Mouse (Mus musculus) left cerebral cortex, postnatal 25 days (tissue): ENCODE measurements around the gene Pigk. TPM values are rescaled to one million over a fixed set of nuclear protein-coding genes. Genes with fewer than 3 reads are reported as not detected.
"Not testable (repeated sequence)": the region's sequence is repeated elsewhere in the genome, so short reads cannot be mapped to it uniquely, and the experiment has no call there.

Experiments used
- DNase-seq, 2 experiments: peaks; one replicate each; pipeline ENCODE4 v3.0.0; 2022; ENCODE audit warnings: low spot score in 2 of 2, mixed read lengths in 1 of 2
- intact Hi-C: fragments of 180-260 bp; cut with DNase I; formaldehyde crosslinking; loops from one replicate; pipeline ENCODE4 v1.15.1; 2025
- total RNA-seq, 2 experiments: library from RNA; stranded (reverse); gene quantifications; 2 replicates each; pipeline ENCODE4 v1.2.3; 2021

Pigk gene
- total RNA-seq, 2 experiments from 2014 or later, result 47.4 to 48.1 TPM

DNA sequence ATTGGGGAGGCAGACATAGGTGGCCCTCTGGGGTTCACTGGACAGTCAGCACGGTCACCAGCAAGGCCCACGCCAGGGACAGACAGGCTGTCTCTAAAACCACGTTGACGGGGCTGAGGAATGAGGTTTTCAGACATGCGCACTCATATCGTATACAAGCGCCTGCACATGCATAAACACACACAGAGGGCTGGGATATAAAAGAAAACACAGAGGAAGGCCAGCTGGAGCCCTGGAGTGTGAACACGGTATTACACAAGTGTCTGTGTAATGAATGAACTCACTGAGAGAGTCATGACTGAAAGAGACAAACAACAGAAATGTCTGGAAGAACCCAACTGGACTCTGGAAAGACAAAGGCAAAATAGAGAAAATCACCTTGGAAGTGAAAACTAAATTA, 47.8 kb downstream of the Pigk start:
- no peak for DNase-seq
- intact Hi-C loops, result no loop called here

DNA sequence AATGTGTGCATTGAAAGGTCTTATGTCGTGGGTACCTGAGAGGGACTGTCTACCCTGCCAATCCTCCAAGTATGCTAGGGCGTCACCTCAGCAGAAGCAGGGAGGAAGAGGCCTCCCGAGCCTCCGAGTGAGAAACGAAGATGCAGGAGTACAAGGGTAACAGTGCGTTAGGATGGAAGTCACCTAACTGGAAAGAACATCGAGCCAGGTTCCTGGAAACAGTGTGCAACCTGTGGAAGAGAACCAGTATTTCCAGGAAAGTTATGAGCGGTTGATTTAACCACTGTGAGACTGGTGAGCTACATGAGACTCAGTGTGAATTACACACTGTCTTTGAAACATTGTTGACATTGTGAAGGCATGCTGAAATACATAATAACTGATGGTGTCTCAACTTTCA, 48.4 kb downstream of the Pigk start:
- intact Hi-C loops, result no loop called here
- DNase-seq, result no peak

DNA sequence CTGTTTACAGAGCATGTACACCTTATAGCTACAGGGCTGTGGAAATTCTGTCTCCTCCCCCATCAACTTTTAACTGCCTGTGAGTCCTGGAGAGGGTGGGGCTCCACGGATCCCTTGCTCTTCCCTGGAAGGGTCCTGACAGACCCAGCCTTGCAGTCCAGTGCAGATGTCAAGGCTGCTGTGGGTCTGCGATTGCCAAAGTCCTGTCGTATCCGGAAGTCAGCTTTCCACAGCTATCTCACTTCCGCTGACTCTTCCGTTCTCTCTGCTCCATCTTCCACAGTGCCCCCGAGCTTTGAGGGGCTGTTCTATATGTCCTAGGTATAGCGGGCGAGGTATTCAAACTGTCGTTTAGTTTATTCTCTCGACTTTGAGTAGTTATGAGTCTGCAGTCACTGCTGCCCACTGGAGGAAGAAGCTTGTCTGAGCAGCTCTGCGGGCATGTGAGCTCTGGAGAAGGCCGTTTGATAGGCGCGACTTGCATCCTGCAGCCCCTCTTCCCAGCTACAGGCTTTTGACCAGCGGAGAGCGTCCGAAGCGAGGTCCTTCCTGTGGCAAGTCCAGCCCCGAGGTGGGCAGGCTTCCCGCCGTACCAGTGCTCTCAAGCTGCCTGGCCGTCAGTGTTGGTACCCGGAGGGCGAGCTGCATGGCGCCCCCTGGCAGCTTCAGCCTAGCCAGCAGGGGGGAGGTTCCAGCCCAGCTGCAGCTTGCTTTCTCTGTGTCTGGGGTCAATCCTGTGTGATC, 49.4 kb downstream of the Pigk start:
- intact Hi-C loops, result no loop called here

DNA sequence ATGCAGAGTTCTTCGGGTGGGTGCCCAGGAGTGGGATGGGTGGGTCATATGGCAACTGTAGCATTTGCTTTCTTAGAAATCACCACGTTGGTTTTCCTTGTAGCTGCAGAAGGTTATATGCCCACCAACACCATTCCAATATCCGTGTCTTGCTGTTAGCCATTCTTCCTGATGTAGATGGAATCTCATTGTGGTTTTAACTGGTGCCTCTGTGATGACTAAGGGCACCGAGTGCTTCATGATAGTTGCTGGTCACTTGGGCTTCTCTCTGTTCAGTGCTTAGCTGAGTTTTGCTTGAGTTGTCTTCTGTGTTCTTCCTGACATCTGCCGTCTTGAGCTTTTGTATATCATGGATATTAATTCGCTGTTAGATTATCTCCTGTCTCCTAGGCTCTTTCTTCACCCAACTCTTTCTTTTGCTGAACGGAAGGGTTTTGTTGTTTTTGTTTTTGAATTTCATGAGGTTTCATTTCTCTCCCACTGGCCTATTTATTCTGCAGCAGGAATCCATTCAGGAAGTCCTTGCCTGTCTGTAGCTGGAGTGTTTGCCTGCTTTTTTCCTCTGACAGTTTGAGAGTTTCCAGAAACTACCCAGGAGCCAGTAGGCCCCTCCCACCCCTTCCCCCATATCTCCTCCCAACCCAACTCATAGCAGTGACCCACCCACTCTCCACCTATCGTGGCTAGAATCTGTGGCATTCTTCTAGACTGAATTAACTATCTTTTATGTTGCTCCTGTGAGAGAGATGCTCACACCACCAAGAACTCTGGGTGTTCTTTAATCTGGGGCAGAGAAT, 50.8 kb downstream of the Pigk start:
- DNase-seq, result no peak
- intact Hi-C loops, result no loop called here

More for the DNA sequence above, 49.4 kb downstream of the Pigk start:
- DNase-seq, result no peak

DNA sequence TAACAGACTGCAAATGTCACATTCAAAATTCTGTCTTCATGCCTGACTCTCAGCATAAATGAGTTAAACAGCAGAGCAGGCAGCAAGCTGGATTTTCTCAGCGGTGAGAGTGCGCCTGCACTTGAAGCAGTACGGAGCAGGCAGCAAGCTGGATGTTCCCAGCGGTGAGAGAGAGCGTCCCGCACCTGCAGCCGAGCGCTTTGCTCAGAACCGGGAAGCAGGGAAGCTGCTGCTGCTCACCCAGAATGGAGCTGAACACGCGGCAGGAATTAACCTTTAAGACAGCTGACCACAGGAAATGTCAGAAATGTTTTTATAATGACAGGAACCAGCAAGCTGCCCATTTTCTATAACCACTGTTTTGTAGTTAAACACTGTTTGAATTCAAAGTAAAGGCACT, 53.6 kb downstream of the Pigk start:
- DNase-seq, result no peak
- intact Hi-C loops, result no loop called here

DNA sequence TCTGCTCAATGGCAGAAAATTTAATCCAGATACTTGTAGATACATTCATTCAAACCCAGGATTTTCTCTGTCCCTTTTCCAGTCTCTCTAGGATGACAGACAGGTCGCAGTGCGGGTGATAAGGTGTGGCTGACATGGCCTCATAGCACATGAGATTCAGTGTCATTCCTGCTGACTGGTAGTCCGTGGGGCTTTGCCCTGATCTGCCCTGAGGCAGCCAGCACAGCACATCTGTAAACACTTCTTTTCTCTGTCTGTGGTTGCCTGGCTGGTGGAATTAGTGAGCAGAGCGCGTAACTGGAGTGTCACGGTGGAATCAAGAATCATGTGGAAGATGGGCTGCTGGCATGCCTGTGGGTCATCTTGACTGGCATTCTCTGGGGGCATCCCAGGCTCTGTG, 56.2 kb downstream of the Pigk start:
- no peak for DNase-seq
- intact Hi-C loops, result no loop called here

DNA sequence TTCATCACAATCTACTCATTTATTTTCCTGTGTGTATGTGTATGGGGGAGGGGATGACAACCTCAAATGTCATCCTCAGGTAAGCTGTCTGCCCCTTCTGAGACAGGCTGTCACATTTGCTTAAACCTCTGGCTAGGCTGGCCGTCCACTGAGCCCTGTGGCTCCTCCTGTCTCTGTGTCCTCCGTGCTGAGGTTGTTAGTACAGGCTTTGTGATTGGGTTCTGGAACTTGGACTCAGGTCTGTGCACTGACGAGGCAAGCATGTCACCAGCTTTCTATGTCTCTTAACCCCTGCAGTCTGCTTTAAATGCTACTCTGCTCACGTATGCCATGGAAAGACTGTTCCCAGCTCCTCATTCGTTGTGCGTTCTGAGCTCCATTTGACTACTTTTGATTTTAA, 62.5 kb downstream of the Pigk start:
- no peak for DNase-seq
- intact Hi-C loops, result no loop called here

DNA sequence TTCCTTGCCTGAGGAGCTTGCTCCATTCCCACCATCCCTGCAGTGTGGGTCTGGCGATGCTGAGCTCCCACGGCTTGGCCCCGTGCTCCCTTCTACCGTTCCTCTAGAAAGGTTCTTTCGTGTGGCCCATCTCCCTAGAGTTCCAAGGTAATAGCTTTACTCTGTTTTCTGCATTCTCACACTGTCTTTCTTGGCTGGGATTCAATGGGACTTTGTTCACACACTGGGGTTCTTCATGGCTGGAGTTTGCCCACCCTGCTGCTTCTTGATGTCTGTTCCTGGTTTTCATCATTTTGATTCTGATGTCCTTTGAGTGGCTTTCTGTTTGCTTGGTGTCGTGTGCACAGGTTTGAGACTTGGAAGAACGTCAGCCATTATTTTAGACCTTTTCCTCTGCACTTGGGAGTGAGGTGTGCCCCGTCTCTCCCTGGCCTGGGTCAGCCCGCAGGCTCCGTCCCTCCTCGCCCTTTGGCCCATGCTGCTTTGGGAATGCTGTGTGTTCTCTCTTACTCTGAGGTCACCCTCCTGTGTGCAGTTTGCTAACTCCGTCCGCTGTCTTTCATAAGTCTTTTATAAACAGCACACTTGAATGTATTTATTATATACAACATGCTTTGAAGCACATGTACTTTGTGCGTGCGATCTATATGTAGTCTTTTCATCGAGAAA, 63.1 kb downstream of the Pigk start:
- intact Hi-C loops, result no loop called here
- no peak for DNase-seq

DNA sequence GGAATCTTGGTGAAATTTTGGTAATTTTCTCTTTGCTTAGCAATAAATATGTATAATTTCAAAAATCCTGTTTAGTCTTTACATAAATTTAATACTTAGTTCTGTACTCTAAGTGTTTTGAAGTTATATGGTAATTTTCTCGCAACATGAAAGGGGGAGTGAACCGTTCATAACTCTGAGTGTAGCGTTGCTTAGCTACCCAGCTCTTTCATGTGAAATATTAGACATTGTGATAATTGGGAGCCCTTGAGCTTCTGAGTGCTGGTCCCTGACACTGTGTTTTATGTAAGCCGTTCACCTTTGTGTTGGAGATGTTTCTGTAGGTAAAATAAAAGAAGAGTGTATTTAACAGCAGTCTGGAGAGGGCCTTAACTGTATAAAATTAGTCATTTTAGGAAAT, 65.9 kb downstream of the Pigk start:
- intact Hi-C loops, result no loop called here
- DNase-seq, result no peak

DNA sequence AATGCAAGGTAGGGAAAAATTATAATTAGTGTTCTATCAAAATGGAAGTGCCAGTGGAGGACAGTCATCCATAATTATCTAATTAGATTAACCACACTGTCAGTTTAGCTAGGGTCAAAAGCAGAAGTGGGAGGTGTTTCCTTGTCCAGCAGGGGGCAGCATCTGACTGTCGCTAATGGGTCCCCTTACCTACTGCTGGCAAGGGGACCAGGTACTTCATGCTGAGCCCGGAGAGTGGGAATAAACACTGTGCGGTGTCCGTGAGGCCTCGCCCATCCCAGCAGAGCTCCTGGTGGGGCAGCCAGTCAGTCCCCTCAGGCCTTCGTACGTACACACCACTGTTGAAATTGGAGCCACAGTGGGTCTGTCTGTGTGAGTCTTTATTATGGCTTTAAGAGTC, 69.9 kb downstream of the Pigk start:
- intact Hi-C loops, result loop anchor here (2.0 kb wide), 3 partner anchors 175 to 871 kb away; no protein-coding TSS in a partner anchor
- DNase-seq, result peak; percentile 57 to 63

DNA sequence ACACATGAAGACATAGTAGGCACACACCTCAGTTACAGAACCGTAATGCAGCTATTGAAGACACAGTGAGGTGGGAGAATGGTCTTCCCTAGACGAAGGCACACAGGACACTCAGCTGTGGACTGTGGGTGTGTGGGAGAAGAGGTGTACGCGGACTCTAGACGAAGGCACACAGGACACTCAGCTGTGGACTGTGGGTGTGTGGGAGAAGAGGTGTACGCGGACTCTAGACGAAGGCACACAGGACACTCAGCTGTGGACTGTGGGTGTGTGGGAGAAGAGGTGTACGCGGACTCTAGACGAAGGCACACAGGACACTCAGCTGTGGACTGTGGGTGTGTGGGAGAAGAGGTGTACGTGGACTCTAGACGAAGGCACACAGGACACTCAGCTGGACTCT, 70.5 kb downstream of the Pigk start:
- not testable (repeated sequence) for DNase-seq
- intact Hi-C loops, result loop anchor here (2.0 kb wide), 2 partner anchors 174 to 716 kb away; no protein-coding TSS in a partner anchor

DNA sequence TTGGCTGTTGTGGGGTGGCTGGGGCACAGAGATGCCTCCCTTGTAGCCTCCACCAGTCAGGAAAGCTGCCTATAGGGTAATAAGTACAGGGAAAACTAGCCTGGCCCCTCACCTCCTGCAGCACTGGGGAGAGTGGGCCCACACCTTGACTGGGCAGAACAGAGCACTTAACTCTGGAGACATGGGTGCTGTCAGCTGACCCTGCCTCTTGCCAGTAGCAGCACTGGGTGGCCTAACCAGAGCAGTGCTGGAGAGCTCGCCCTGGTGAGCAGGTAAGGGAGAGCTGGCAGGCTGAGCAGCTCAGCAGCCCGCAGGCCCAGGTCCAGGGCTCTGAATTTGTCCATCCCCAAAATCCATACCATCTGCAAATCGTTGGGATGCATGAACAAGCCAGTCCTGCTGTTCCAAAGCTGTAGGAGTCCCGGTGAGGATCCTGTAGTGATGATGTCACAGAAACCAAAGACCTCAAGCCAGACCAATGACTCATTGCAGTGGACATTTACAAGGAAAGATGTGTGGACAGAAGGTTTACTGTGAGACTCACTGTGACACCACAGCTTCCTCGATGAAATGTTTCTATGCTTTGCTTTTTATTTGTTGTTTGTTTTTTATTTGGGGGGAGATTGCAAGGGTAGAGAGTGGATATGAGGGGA, 74.5 kb downstream of the Pigk start:
- DNase-seq, intact Hi-C loops: not testable (repeated sequence)

DNA sequence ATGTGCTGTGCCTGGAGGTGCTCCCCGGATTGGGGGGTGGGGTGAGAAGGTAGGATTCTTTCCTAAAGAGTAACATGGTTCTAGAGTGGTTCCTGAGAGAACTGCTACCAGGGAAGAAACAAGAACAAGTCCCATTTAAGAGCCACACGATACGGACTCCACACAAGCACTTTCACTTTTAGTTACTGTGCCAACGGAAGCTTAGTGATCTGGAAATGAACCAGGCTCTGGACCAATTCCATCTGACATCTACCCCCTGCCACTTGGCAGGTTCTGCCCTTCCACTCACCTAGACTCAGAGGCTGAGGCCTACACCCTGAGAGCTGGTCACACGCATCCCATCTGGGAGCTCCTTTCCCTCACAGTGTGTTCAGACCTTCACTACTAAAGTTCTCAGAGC, 78.7 kb downstream of the Pigk start:
- intact Hi-C loops, result no loop called here
- DNase-seq, result no peak

DNA sequence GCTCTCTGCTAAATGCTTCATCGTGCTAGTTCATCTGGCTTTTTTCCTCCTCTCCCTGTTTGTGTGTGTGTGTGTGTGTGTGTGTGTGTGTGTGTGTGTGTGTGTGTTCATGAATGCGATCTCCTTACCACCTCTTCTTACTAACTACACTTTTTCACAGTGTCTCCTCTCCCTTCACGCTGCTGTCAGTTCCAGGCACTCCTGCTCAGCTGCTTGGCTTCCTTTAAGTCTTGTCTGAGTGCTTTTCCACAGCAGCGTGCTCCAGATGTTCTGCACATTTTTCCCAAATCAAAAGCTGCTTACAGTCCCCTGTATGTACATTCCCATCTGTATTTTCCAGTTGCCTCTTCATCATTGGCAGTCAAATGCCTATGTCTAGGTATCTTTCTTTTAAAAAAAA, 79.1 kb downstream of the Pigk start:
- no peak for DNase-seq
- intact Hi-C loops, result no loop called here

DNA sequence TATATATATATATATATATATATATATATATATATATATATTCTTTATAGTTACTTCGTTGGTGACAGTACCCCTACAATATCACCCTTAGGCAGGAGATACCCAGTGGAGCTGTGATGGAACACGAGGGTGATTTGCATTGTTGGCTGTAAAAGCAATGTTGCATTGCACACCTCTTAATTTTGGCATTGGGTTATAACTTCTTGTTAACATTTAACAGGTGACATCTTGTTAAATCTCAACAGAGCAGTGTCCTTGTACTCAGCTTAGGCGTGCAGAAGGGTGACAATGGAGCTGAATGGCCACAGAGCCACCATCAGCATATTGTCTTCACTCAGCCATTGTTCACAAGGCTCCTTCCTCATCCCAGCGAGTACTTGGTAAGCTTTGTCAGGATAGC, 82.3 kb downstream of the Pigk start:
- no peak for DNase-seq
- intact Hi-C loops, result no loop called here

DNA sequence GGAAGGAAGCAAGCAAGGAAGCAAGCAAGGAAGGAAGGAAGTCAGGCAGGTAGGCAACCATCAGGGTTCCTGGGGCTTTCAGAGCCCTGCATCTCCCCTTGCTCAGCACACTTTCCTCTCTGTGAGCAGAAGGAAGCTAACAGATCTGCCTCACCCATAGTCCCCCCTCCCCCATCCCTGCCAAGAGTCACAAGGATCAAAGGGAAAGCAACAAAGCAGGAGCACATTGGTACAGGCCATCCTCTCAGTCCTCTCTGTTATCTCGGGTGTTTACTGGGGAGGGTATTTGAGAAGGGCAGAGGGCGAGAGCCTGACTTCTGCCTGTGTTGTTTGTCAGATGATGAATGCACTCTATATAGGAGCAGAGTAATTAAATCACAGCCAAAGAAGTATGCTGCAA, 83.5 kb downstream of the Pigk start:
- intact Hi-C loops, result no loop called here
- DNase-seq, result no peak

DNA sequence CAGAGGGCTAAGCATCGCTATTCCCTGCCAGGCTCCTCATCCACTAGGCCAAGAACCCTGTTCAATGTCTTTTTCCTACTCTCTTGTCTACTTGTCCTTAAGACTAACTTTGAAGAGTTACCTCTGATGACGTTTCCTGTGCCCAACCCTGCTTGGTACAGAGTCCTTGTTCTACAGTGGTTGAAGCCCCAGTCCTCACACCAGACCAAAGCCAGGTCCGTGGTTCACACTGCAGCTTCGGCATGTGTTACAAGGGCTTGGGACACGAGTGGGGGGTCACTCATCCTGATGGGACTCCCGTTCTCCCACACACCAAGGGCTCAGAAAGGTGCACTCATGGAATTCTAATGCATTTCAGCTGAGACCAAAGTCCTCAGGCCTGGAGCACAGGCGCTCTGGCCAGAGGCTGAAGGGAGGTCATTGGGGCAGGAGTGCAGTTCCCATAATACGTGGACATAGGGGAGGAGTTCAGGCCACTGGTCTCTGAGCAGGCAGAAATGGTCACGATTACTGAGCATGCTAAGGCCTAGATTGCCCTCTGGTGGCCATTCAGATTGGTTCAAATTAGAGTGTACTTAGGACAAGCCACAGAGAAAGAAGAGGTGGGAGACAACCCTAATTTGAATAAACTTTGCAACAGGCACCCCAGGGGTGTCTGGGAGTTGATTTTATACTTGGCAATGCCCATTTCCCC, 86.0 kb downstream of the Pigk start:
- DNase-seq, result peak in 1 of 2 experiments; percentile 28
- intact Hi-C loops, result no loop called here

DNA sequence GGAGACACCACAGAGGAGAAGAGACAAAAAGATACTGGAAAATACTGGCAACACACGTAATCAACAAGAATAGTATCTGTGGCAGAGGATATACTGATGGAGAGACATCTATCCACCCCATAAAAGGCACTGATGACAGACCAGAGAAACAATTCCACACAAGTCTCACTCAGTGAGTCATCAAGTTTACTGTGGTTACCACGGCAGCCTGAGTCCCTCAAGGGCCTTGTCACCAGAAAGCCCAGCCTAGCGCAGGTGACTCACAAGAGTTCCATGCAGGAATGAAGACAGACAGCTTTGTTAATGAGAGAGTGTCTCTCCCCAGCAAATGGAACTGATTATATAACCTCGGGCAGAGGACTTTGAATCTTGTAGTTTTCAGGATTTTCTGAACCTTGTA, 100.0 kb downstream of the Pigk start:
- intact Hi-C loops, result no loop called here
- peak in 1 of 2 experiments; percentile 35 for DNase-seq

DNA sequence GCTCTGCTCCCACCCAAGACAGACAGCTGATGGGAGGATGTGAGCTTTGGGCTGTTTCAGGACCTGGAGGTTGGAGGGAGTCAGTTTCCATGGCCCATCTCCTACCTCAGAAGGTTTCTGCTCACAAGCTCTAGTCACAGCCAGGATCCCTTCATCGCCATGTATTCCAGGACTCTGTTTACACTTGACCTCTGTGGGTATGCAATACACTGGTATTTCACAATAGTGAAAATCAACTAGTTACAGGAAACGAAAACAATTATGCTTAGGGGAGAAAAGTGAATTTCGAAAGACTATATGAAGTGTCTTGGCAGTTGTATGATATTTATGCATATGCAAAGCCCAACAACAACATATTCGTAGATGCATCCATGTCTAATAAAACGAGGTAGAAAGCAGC, 101.2 kb downstream of the Pigk start:
- DNase-seq, result no peak
- intact Hi-C loops, result no loop called here

DNA sequence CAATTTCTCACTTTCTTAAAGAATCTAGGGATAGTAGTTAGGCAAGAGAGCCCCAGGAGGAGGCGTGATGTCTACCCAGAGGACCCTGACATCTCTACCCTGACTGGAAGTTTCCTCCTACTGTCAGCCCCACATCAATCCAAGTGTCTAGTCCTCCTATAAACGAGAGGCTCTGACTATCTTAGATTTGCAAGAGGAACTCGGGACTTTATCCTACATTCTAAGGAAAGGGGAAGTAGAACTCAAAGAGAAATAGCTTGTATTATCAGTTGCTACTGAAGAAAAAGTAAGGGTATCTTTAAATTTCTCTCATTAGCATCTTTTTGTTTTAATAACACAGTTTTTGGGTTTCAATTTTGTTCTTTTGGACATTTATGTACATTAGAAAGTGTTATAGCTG, 106.5 kb downstream of the Pigk start:
- intact Hi-C loops, result no loop called here
- DNase-seq, result no peak
